Mouse (Mus musculus): ENCODE measurements around the gene Mis18bp1. TPM values are rescaled to one million over a fixed set of nuclear protein-coding genes. Genes with fewer than 3 reads are reported as not detected.
A peak's percentile ranks its signal among the peaks of the same experiment; 100 is the strongest.
"Not testable (repeated sequence)": the region's sequence is repeated elsewhere in the genome, so short reads cannot be mapped to it uniquely, and the experiment has no call there.

Gene Mis18bp1
- 10.5 and 10.8 TPM in 2 replicates for polyA plus RNA-seq (2015; fragmentation: Nextera tagmentation; extraction: Ambion mirVana)

GRCm38 (mm10) chr12:65172021-65172951 is at the start of gene Mis18bp1:
Gene Mis18bp1, minus strand, starts transcription at chr12:65172604.
- H3K27me3 ChIP-seq (replicated peaks; ENCODE audit: control insufficient read depth, insufficient read depth, low read length), result no peaks in the 10 kb centered on the region
- no peaks in the 10 kb centered on the region for H3K9me3 ChIP-seq (ENCODE audit: control insufficient read depth, low read length)
- ATAC-seq, result peak; percentile 99
- peak within 1 kb of the TSS; percentile 89 for H3K4me2 ChIP-seq (ENCODE audit: low read length)
- H3K36me3 ChIP-seq (ENCODE audit: control insufficient read depth, insufficient read depth, low read length), result no peaks in the 10 kb centered on the region
- H3K27ac ChIP-seq (ENCODE audit: low read depth, low read length), result peak within 1 kb of the TSS; percentile 93
- no peaks in the 10 kb centered on the region for H3K4me1 ChIP-seq (ENCODE audit: control insufficient read depth, insufficient read depth, low read depth, low read length)
- peak within 1 kb of the TSS; percentile 72 for H3K9ac ChIP-seq (ENCODE audit: low read depth, low read length)
- H3K4me3 ChIP-seq (ENCODE audit: low read length), result peak within 1 kb of the TSS; percentile 82
- WGBS, result under 1% methylated on average over 66 of the region's 70 CpGs

GRCm38 (mm10) chr12:65216404-65216840 is 44.0 kb upstream of the Mis18bp1 start:
- H3K27ac ChIP-seq (ENCODE audit: low read depth, low read length), result no peak overlapping the region
- peak; percentile 74 for ATAC-seq
- WGBS, result 33% methylated on average over 6 of the region's 6 CpGs
- H3K27me3 ChIP-seq (replicated peaks; ENCODE audit: control insufficient read depth, insufficient read depth, low read length), result no peaks in the 10 kb centered on the region
- no peaks in the 10 kb centered on the region; the same call in 1 of the 2 replicates for H3K4me1 ChIP-seq (ENCODE audit: control insufficient read depth, insufficient read depth, low read depth, low read length)
- no peak overlapping the region for H3K9ac ChIP-seq (ENCODE audit: low read depth, low read length)
- no peaks in the 10 kb centered on the region for H3K9me3 ChIP-seq (ENCODE audit: control insufficient read depth, low read length)
- H3K4me3 ChIP-seq (ENCODE audit: low read length), result no peak overlapping the region
- no peaks in the 10 kb centered on the region for H3K36me3 ChIP-seq (ENCODE audit: control insufficient read depth, insufficient read depth, low read length)
- no peak overlapping the region for H3K4me2 ChIP-seq (ENCODE audit: low read length)

GRCm38 (mm10) chr12:65206431-65206830 is 34.0 kb upstream of the Mis18bp1 start:
- Histone ChIP-seq H3K4me1 (ENCODE audit: control insufficient read depth, insufficient read depth, low read depth, low read length) (no peaks in the 10 kb centered on the region), H3K4me3 (ENCODE audit: low read length) (no peak overlapping the region), H3K36me3 (ENCODE audit: control insufficient read depth, insufficient read depth, low read length) (no peaks in the 10 kb centered on the region), H3K4me2 (ENCODE audit: low read length) (no peak overlapping the region), H3K9ac (ENCODE audit: low read depth, low read length) (no peak overlapping the region), H3K27ac (ENCODE audit: low read depth, low read length) (no peak overlapping the region), H3K27me3 (replicated peaks; ENCODE audit: control insufficient read depth, insufficient read depth, low read length) (no peaks in the 10 kb centered on the region), H3K9me3 (ENCODE audit: control insufficient read depth, low read length) (no peaks in the 10 kb centered on the region)
- WGBS, result 24% methylated on average over 1 of the region's 1 CpGs
- ATAC-seq, result no peak

- Histone ChIP-seq H3K36me3 (ENCODE audit: control insufficient read depth, insufficient read depth, low read length) (no peaks in the 10 kb centered on the region), H3K4me1 (ENCODE audit: control insufficient read depth, insufficient read depth, low read depth, low read length) (no peaks in the 10 kb centered on the region), H3K27ac (ENCODE audit: low read depth, low read length) (no peak overlapping the region), H3K4me3 (ENCODE audit: low read length) (no peak overlapping the region), H3K9me3 (ENCODE audit: control insufficient read depth, low read length) (no peaks in the 10 kb centered on the region), H3K4me2 (ENCODE audit: low read length) (no peak overlapping the region), H3K9ac (ENCODE audit: low read depth, low read length) (no peak overlapping the region), H3K27me3 (replicated peaks; ENCODE audit: control insufficient read depth, insufficient read depth, low read length) (no peaks in the 10 kb centered on the region)
- WGBS, result 100% methylated on average over 2 of the region's 2 CpGs
- ATAC-seq, result no peak
Measured at GRCm38 (mm10) chr12:65201812-65202211, 29.4 kb upstream of the Mis18bp1 start.

GRCm38 (mm10) chr12:65194003-65194530 is 21.7 kb upstream of the Mis18bp1 start:
- ATAC-seq, result no peak
- Histone ChIP-seq H3K4me3 (ENCODE audit: low read length) (no peak overlapping the region), H3K36me3 (ENCODE audit: control insufficient read depth, insufficient read depth, low read length) (no peaks in the 10 kb centered on the region), H3K27ac (ENCODE audit: low read depth, low read length) (no peak overlapping the region), H3K4me2 (ENCODE audit: low read length) (no peak overlapping the region), H3K9ac (ENCODE audit: low read depth, low read length) (no peak overlapping the region), H3K27me3 (replicated peaks; ENCODE audit: control insufficient read depth, insufficient read depth, low read length) (no peaks in the 10 kb centered on the region), H3K9me3 (ENCODE audit: control insufficient read depth, low read length) (no peaks in the 10 kb centered on the region), H3K4me1 (ENCODE audit: control insufficient read depth, insufficient read depth, low read depth, low read length) (no peaks in the 10 kb centered on the region)
- 72% methylated on average over 5 of the region's 5 CpGs for WGBS

GRCm38 (mm10) chr12:65189213-65189612 is 16.8 kb upstream of the Mis18bp1 start:
- no peak overlapping the region for H3K4me3 ChIP-seq (ENCODE audit: low read length)
- H3K27ac ChIP-seq (ENCODE audit: low read depth, low read length), result no peak overlapping the region
- H3K4me2 ChIP-seq (ENCODE audit: low read length), result no peak overlapping the region
- no peak for ATAC-seq
- H3K9me3 ChIP-seq (ENCODE audit: control insufficient read depth, low read length), result no peaks in the 10 kb centered on the region
- H3K36me3 ChIP-seq (ENCODE audit: control insufficient read depth, insufficient read depth, low read length), result no peaks in the 10 kb centered on the region
- no peaks in the 10 kb centered on the region for H3K27me3 ChIP-seq (replicated peaks; ENCODE audit: control insufficient read depth, insufficient read depth, low read length)
- no peaks in the 10 kb centered on the region for H3K4me1 ChIP-seq (ENCODE audit: control insufficient read depth, insufficient read depth, low read depth, low read length)
- WGBS, result 89% methylated on average over 2 of the region's 2 CpGs
- no peak overlapping the region for H3K9ac ChIP-seq (ENCODE audit: low read depth, low read length)

- Histone ChIP-seq H3K36me3 (ENCODE audit: control insufficient read depth, insufficient read depth, low read length) (no peaks in the 10 kb centered on the region), H3K9me3 (ENCODE audit: control insufficient read depth, low read length) (no peaks in the 10 kb centered on the region), H3K4me1 (ENCODE audit: control insufficient read depth, insufficient read depth, low read depth, low read length) (no peaks in the 10 kb centered on the region), H3K4me3 (ENCODE audit: low read length) (no peak overlapping the region), H3K9ac (ENCODE audit: low read depth, low read length) (no peak overlapping the region), H3K27me3 (replicated peaks; ENCODE audit: control insufficient read depth, insufficient read depth, low read length) (no peaks in the 10 kb centered on the region), H3K27ac (ENCODE audit: low read depth, low read length) (no peak overlapping the region), H3K4me2 (ENCODE audit: low read length) (no peak overlapping the region)
- 54% methylated on average over 3 of the region's 3 CpGs for WGBS
- 0 out of 2 replicates have a peak, but pooled peaks have one; percentile 27 for ATAC-seq
Measured at GRCm38 (mm10) chr12:65187365-65187764, 15.0 kb upstream of the Mis18bp1 start.

- no peaks in the 10 kb centered on the region for H3K27me3 ChIP-seq (replicated peaks; ENCODE audit: control insufficient read depth, insufficient read depth, low read length)
- ATAC-seq, result no peak
- no peaks in the 10 kb centered on the region for H3K9me3 ChIP-seq (ENCODE audit: control insufficient read depth, low read length)
- no peak overlapping the region for H3K4me2 ChIP-seq (ENCODE audit: low read length)
- H3K4me3 ChIP-seq (ENCODE audit: low read length), result no peak overlapping the region
- no peaks in the 10 kb centered on the region for H3K4me1 ChIP-seq (ENCODE audit: control insufficient read depth, insufficient read depth, low read depth, low read length)
- WGBS, result 89% methylated on average over 5 of the region's 5 CpGs
- no peaks in the 10 kb centered on the region for H3K36me3 ChIP-seq (ENCODE audit: control insufficient read depth, insufficient read depth, low read length)
- no peak overlapping the region for H3K27ac ChIP-seq (ENCODE audit: low read depth, low read length)
- H3K9ac ChIP-seq (ENCODE audit: low read depth, low read length), result no peak overlapping the region
Measured at GRCm38 (mm10) chr12:65173736-65174135, 1.3 kb upstream of the Mis18bp1 start.

GRCm38 (mm10) chr12:65172959-65173358 is 555 bp upstream of the Mis18bp1 start:
- WGBS, result 28% methylated on average over 8 of the region's 8 CpGs
- H3K4me1 ChIP-seq (ENCODE audit: control insufficient read depth, insufficient read depth, low read depth, low read length); H3K27me3 ChIP-seq (replicated peaks; ENCODE audit: control insufficient read depth, insufficient read depth, low read length); H3K36me3 ChIP-seq (ENCODE audit: control insufficient read depth, insufficient read depth, low read length); H3K9ac ChIP-seq (ENCODE audit: low read depth, low read length); H3K9me3 ChIP-seq (ENCODE audit: control insufficient read depth, low read length): not testable (repeated sequence)
- ATAC-seq, result peak; percentile 57
- Histone ChIP-seq H3K4me2 (ENCODE audit: low read length) (peak overlapping the region; percentile 89), H3K27ac (ENCODE audit: low read depth, low read length) (peak overlapping the region; percentile 93), H3K4me3 (ENCODE audit: low read length) (peak overlapping the region; percentile 82)

All from hindbrain, embryonic 16.5 days (tissue).